Mouse (Mus musculus) fibroblast of lung, adult 2 months (primary cell): Measurements from ENCODE around the gene Fgd2.
"Not testable (repeated sequence)": the region's sequence is repeated elsewhere in the genome, so short reads cannot be mapped to it uniquely, and the experiment has no call there.

Experiments used
- DNase-seq: peaks from one replicate; pipeline ENCODE4 v3.0.0-alpha.2; 2011; ENCODE audit warnings: low read depth

Gene Fgd2

DNA sequence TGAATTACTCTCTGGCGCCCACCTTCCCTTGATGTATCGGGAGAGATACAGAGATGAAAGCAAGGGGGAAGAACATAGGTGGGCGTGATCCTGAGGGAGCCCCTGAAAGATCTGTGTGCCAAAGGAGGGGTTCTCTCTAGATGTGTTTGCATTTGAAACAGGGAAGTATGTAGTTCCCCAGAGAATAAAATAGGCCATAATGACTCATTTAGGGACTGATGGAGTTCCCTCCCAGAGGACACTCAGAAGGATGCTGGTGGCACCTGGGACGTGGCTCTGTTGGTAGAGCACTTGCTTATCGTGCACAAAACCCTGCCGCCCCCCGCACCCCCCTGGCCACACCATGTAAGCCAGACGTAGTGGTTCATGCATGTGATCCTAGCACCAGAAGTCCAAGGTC is 2.4 kb downstream of the Fgd2 start:
- no peak for DNase-seq

DNA sequence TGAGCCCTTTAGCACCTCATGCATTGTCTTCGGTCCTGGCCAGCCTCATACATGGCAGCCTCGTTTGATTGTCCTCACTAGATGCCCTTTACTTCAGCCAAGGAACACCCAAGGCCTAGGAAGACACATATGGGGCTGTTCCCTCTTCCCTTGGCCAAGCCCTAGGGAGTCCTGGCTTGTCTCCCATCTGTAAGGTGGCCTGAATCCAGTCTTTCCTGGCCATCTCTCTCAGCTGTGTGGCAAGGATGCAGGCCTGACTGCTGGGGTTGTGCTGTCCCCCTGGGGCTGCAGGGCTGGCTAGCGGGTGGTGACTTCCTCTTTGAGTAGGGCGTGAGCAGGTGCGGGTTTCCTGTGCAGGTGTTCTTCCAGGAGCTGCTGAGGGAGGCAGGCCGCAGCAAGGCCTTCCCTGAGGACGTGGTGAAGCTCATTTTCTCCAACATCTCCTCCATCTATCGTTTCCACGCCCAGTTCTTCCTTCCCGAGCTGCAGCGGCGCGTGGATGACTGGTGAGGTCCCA is 4.4 kb downstream of the Fgd2 start:
- no peak for DNase-seq

DNA sequence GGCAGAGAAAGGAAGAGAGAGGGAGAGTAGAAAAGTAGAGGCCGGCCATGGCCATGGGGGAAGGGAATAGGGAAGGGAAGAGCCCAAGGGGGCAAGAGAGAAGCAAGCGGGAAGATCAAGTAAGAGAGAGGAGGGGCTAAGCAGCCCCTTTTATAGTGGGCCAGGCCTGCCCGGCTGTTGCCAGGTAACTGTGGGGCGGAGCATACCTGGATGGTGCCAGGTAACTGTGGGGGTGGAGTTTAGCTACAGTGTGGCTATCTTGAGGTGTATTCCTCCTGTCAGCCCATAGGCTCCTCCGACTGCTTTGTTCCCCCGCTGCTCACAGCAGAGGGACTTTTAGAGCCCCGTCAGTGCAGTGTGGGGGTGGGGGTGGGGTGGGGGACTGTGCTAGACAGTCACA is 8.0 kb downstream of the Fgd2 start:
- no peak for DNase-seq

DNA sequence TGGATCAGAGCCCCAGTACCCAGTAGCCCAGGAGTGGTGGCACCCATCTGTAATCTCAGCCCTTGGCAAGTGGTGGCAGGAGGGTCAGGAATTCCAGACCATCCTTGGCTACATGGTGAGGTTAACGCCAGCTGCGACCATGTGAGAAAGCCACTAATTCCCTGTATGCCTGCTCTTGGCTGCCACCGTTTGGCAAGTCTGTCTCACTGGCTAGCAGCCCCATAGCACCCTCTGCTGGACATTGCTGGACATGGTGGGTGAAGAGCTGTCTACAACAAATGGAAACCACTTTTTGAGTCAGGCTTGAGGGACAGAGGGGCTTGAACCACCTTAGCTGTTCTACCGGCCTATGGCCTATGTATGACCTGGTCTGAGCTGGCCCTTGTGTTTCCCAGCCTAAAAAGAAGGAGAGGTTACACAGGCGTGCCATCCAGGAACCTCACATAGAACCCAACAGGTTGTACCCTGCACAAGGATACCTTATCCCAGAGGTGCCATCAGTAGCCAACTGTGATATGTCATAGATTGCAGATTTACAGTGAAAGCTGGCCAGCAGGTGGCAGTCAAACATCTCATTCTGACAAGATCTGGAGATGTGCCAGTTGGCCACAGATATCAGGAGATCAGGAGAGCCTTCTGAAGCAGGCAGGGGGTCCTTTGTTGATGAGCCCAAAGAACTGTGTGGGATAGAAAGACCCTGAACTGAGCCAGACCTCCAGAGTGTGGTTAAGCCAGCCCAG is 10.4 kb downstream of the Fgd2 start:
- peak; percentile 64 for DNase-seq

DNA sequence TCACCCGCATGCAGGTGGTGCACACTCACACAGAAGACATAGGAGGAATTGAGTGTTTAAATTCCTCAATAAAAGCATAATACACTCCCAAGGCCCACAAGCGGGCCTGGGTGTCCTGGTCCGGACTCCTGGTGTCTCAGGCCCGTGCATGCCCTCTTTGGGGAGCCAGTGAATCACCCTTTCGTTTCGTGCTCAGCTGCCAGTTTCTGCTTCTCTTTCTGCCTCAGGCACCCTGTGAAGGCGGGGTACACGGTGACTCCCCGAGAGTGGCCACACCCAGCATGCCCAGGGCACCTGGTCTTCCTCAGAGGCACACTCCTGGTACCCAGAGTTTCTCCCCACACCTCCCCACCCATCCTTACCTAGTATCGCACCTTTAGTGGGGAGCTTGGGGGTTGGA is 15.2 kb downstream of the Fgd2 start:
- no peak for DNase-seq

DNA sequence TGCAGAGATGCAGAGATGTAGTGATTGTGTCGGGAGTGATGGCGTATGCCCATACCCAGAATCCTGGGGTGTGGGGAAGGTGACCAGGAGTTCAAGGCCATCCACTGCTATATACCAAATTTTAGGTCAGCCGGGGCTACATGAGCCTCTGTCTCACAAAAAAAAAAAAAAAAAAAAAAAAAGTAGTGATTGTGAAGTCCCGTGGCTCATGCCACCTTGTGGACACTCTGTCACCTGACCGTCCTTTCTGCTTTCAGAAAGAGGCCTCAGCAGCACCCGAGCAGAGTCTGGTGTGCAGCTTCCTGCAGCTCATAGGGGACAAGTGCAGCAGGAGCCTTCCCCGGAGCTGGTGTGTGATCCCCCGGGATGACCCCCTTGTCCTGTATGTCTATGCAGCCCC is 17.3 kb downstream of the Fgd2 start:
- DNase-seq, result no peak

DNA sequence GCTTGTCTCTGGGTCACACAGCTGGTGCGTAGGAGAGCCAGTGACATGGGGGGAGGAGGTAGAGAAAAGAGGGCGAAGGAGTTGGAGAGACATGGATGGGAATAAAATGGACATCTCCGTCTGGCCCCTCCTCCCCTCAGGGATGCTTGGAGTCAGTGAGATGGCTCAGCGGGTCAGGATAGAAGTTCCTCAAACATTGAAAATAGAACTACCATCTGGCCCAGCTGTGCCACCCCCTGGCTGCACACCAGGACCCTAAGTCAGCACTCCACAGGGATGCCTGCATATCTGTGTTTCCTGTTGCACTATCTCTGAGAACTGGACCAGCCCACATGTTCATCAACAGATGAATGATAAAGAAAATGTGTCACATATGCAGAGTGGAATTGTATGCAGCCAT is 19.5 kb downstream of the Fgd2 start:
- DNase-seq, result no peak

DNA sequence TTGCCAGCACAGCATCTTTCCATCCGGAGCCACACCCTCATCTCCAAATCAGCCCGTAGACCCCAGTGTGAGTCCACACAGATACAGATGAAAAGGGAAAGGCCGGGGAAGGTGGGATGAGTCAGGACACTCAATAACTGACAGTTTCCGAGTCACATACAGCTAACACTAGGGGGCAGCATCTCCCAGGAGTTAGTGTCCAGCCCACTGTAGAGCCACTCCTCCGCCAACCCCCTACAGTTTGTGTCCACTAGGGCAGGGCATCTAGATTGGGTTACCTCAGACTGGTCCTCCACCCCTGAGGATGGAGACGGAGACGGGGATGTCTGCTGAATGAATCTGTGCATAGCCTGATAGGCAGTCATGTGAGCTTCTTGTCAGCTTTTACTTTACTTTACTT is 20.8 kb downstream of the Fgd2 start:
- peak; percentile 63 for DNase-seq

DNA sequence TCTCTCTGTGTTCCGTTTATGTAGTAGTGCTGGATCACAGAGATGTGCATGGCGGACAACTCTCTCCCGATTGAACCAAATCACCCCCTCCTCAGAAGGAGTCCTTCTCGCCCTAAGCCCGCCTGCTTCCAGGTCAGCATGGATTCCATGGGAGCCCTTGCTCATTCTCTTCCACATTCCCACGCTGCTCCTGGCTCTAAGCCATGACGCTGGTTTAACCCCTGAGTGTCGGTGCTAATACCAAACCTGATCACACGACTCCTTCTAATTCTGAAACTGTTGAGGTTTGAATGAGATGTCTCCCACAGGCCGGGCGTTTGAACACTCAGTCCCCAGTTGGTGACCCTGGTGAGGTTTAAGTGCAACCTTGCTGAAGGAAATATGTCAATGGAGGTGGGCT is 21.7 kb downstream of the Fgd2 start:
- no peak for DNase-seq

DNA sequence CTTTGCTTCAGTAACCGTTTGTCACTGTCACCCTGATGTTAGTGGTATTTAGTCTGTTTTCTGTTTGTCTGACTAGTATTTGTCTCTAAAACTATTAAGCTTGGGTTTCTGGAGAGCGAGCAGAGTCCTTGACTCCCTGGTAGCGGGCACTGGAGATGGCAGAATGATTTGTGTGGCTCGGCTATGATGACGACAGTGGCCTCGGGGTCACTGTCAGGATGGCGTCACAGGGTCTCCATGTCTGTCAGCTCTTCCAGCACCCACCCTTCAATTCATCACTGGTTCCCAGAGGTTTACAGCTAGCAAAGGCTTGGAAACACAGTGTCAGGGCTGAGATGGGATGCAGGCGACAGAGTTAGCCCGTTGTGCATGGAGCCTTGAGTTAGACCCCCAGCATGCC is 23.2 kb downstream of the Fgd2 start:
- DNase-seq, result no peak

DNA sequence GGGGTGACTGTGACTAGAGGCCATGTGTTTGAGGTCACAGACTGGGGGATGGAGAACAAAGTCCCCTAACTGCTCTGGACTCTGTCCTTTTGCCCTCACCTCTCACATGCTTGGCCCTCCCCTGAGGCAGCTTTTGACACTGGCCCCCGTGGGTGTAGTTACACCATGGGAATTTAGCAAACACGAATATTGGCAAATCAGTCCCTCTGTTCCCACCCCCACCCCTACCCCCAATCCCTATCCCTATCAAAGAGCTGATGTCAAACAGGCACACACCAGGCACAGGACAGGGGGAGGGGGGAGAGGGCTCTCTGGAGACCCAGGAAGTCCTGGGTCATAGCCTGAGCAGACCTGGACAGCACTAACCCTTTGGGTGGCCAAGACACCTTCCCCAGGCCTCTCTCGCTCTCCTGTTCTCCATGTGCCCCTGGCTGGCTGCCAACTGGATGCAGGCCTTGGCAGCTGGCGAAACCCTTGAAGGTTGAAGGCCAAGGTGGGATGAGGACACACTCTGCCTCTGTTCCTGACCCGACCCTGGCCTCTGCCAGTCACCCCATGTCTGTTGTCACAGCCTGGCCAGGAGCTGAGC is 24.2 kb downstream of the Fgd2 start:
- no peak for DNase-seq

DNA sequence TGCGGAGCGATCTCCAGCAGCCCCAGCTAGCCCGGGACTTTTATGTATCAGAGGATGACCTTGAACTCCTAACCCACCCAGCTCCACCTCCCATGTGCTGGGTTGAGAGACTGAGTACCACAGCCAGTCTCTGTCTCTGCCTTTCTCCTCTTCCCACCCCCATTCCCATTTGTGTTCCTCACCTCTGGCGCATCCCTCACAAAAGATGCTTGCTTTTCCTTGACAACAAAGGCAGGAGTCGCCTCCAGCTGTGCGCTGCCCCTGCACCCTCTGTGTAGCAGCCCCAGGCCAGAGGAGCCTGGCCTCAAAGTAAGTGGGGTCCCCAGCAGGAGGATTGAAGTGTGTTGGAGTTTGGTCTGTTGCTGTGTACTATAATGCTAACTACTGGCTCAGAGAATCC is 25.0 kb downstream of the Fgd2 start:
- DNase-seq, result no peak

DNA sequence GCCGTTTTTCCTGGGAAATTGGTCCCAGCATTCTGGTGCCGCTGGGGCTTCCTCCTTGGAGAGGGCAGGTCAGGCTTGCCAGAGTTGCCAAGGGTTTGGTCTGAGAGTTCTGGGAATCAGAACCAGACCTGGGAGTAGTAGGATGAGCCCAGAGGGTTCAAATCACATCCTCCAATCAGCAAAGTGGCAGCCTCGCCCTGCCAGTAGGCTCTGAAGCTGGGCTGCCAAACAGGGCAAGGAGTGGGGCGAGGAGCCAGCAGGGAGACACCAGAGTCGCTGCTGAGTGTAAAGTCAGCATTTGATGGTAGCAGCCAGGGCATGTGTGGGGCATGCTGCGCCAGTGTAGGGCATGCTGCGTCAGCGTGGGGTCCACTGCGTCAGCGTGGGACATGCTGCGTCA is 28.3 kb downstream of the Fgd2 start:
- peak; percentile 33 for DNase-seq

DNA sequence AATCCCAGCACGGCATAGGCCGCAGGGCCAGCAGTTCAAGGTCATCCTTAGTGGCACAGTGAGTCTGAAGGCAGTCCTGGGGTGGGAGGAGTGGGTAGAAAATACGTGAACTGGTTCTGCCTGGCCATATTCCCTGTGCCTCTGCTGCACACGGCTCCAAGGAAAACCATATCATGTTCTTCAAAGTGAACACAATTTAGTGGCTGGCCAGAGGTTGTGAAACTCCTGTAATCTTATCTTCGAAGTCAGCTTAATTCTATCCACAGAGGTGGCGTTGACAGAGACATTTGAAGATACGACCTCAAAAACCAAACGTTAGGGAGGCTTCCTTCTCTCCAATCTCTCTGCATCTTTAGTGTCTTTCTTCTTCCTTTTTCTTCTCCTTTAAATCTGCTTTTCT is 30.6 kb downstream of the Fgd2 start:
- DNase-seq, result no peak

DNA sequence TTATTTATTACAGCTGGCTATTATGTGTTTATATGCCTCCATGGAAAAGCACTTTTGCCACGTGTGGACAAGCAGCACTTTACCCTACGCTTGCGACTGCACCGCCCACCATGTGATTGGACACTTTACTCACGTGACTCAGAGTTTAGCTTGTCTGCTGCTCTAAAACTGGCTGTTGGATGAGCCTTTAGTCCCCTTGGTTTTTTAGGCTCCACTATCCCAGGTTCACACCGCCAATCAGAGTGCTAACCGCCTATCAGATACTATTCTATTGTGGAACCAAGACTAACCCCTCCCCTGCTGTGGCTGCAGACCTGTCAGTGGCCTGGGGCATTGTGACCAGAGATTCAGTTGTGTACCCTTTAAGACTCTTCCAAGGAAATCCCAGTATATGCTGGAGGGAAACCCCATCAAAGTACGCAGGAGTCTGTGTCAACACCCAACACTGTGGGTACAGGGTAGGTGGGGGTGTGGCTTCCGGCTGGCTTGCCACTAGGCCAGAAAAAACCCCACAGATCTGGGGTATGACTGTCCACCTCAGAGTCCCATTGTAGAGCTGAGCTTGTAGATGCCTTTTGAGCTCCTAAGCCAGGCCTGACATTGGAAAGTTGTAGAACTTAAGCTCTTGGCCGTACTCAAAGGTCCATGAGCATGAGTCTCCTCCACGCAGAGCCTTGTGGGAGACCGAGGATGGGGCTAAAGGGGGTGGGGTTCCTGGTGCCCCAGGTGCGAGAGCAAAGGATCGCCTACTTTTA is 32.8 kb downstream of the Fgd2 start:
- no peak for DNase-seq

DNA sequence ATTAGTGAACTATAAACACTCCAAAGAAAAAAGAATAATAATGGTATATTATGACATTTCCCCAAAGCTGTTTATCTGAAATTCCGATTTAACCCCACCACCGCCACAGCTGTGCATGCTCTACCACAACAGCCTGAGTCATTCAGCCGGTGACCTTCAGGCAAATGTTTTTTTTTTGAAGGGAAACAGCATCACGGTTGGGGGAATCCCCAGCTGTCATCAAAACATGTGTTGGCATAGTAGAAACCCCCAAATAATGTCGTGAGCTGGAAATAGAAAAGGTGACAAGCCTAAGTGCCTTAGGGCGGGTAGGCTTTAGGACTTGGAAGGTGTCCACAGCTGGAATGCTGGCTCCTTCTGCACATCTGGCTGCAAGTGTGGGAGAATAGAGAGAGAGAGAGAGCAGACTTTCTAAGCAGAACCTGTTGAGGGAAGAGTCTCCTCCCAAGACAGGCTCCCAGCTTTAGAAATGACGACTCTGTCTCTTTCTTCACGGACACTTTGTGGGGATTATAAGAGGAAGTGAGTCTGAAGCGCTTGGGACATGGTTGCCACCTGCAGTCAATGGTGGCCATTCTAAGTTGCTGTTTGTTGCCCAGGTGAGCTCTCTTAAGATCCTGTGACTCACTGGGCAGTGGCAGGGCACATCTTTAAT is 33.5 kb downstream of the Fgd2 start:
- DNase-seq, result peak; percentile 54

DNA sequence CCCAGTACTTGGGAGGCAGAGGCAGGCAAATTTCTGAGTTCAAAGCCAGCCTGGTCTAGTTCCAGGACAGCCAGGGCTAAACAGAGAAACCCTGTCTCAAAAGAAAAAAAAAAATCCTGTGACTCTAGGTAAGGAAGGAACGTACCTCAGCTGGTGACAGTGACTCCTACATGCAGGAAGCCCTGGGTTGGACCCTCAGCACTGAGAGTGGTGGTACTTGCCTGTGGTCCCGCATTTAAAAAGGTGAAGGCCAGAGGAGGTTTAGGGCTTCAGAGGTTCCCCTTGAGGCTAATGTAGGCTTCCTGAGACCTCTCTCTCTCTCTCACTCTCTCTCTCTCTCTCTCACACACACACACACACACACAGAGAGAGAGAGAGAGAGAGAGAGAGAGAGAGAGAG is 34.0 kb downstream of the Fgd2 start:
- DNase-seq, result not testable (repeated sequence)

DNA sequence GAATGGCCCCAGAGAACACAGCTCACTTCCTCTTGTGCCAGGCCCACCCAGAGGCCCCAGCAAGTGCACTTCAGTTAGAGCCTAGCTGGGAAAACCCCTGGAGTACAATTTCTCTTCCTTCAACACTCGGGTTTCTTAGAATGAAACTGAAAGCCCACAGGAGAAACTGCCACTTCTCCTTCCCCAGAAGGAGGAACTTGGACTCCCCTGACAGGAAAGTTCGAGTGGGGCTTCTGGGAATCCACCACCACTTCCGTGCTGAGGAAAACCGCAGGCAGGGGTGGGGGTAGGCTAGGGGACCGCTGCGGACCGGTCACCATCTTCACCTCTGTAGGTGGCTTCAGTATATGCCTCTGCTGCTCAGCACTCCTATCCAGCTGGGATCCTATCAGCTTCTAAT is 34.7 kb downstream of the Fgd2 start:
- DNase-seq, result no peak

DNA sequence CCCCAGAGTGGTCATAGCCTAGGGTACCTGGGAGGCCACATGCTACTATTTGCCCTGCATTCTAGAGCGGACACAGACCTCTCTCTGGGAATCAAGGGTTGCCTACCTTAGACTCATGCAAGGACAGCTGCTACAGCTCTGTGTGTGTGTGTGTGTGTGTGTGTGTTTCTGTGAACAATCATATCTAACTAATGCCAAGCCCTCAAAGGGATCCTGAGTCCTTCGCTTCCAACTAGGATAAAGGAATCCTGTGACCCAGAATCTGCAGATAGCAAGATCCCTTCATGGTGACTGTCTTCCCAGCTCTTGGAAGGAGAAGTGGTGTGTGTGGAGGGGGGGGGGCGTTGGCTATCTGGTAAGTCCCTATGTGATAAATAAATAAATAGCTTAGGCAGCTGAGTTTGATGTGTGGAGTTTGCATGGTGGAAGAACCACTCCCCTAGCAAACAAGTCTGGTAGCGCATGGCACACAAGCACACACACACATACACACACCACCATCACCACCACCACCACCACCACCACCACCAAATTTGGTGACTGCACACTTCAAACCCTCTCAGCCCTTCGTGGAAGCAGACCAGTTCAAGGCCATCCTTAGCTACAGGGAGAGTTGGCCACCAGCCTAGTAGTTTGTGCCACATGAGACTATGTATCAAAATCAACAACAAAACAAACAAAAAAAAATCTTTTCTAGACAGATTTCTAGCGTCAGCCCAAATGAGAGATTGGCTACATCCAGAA is 35.5 kb downstream of the Fgd2 start:
- DNase-seq, result no peak

DNA sequence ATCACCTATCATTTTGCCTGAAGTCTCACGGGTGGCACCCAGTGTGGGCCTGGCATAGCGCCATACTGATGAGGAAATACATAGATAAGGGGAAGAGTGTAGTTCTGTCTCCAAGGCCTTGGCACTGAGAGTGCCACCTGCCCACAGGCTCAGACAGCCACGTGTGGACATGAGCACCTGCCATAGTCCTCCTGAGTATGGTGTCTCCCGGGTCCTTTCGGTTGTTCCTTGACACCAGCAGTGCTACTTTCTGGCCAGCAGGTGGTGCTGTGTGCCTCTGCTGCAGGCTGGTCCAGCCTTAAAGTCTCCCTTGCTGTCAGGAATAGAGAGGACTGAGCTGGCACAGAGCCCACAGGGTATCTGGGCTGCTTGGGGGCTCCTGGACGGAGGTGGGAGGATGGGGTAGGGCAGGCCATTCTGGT is 36.1 kb downstream of the Fgd2 start:
- DNase-seq, result peak; percentile 48

DNA sequence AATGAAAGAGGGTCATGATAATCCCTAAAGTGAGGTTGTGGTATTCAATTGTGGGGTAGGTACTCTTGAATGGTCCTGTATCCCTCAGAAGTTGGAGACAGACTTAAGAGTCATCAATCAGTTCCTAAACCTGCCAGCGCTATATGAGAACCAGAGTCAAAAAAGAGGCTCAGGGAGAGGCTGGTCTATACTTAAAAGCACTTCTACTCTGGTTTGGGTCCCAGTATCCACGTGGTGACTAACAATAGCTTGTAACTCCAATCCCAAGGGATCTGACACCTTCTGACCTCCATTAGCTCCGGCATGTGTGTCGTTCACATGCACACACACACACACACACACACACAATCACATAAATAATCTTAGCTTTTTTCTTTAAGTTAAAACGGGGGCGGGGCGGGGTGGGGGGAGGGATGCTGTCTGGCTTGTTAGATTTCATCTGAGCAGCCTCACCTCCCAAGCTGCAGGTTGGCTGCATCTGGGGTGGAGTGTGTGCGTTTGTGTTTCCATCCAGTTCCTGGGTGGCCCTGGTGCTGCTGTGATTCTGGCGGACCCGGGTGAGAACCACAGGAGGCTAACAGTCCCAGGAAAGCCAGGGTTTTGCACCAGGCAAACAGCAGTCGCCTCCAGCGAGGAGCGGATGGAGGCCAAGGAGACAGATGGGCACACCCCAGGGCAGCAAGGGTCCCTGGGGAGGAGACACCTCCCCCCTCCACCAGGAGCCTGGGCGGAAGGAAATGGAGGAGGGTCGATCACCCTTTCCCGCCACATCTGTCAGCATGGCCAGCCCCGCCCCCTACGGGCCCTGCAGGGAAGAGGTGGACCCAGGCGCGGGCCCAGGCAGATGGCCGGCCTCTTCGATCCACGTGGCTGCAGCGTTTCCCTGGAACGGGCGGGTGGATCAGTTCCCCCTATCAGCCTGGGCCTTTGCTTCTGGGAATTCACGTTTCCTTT is 37.0 kb downstream of the Fgd2 start:
- peak; percentile 20 for DNase-seq
